Mouse (Mus musculus) layer of hippocampus, adult 8-10 months (tissue): ENCODE results near the gene Evx1. TPM values are rescaled to one million over a fixed set of nuclear protein-coding genes. Genes with fewer than 3 reads are reported as not detected.
"Not testable (repeated sequence)": the region's sequence is repeated elsewhere in the genome, so short reads cannot be mapped to it uniquely, and the experiment has no call there.

Source experiments
- DNase-seq, 2 experiments: peaks; one replicate each; pipeline ENCODE4 v3.0.0; 2022; ENCODE audit warnings: low spot score in 2 of 2
- total RNA-seq, 4 experiments: library from RNA; stranded (reverse); gene quantifications; 2 replicates each; pipeline ENCODE4 v1.2.4; 2022

Evx1 gene
- total RNA-seq, 4 experiments from 2014 or later, result not detected

DNA sequence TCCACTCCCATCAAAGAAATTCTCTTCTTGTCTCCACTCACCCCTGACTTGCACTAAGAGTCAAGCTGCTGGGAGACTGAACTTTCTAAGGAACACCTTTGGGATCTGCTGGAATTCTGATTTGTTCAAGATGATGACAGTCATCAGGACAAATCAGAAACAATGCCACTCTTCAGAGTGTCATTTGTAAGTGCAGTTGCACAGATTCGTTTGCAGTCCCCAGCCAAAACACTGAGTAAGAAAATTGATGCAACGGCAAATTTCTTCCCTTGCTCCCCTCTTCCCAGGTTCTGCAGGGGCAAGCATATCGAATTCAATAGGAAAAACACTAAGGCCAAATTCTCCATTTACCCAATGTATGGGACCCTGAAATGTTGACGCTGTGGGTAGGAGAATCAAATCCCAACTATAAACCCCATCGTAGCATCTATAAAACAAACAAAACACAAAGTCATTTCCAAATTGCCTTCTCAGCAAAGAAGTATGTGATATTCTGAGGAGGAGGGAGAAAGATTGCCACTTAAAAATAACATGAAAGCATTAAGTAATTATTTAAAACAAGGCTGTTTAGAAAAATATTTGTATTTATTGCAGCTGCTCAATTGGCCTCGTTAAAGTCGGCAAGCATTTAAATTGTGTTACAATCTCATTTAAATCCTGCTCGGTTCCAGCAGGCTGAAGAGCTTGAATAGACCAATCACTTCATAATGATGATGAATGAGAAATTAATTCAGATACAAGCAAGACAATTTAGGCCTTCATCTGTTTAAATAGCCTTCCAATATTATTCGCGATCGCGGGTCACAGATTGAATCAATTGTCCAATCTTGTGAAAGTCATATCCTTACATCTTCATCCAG is 7.9 kb downstream of the Evx1 start:
- DNase-seq, result no peak

GRCm38 (mm10) chr6:52321826-52322315 is 8.6 kb downstream of the Evx1 start:
- DNase-seq, result no peak

- no peak for DNase-seq
Measured at GRCm38 (mm10) chr6:52322721-52323215, 9.5 kb downstream of the Evx1 start.

DNA sequence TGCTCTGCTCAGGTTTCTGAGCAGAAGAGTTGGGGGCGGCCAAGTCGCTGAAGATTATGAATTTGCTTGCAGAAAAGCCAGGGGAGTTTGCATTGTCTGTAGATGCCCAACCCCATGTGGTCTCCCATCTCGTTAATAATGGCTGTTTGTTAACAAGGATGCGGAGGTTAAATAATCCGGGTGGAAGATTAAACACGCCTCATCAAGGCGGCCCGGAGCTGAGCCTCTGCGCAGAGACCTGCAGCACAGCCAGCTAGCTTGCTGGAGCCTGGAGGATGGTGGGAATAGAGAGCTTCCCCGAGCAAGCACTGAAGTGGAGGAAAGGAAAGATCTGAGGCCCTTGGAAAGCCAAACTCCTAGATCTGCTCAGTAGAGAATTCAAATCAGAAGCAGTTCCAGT is 10.0 kb downstream of the Evx1 start:
- DNase-seq, result no peak

- no peak for DNase-seq
Measured at GRCm38 (mm10) chr6:52324061-52324460, 10.8 kb downstream of the Evx1 start.

- not testable (repeated sequence) for DNase-seq
Measured at GRCm38 (mm10) chr6:52346816-52347215, 33.5 kb downstream of the Evx1 start.

DNA sequence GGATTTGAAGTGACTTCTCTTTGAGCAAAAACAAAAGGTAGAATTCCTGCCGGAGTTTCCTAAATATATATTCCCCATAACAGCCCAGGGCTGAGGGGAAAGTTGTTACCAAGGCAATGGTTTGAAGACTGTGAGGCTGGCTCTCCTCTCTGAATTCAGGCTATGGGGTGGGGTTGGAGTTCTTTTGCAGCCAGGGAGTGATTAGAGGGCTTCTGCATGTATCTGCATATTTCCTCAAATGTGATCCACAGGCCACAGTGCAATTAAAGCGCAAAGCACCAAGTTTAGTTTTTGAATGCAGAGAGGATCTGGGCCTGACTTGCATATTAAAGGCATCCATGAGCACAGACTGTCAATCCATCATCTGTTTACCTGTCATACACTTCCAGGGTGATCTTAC is 52.7 kb downstream of the Evx1 start:
- DNase-seq, result no peak

GRCm38 (mm10) chr6:52366533-52366932 is 53.2 kb downstream of the Evx1 start:
- peak in 1 of 2 experiments; percentile 4 for DNase-seq

DNA sequence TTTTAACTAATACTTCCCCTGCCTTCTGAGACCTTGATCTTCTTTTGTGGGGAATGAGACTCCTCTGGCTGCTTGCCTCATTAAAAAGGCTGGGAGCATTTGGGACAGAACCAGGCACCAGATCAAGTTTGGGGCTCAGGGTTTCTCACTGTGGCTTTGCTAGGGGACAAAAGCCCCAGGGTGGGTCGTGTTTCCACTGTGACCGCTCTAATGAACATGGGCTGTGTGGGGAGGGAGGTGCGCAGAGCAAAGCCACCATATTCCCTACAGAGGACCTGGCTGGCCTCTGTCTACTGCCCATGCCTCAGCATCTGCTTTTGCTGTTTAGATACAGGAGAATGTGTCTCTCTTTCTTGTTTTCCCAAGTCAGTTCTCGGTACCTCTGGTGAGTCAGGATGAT is 53.8 kb downstream of the Evx1 start:
- DNase-seq, result no peak

Other genes starting within 250 kb of the Evx1 start
- gene Hoxa1, start 155.2 kb upstream of the Evx1 start, total RNA-seq, result not detected
- gene Hoxa2, start 148.7 kb upstream of the Evx1 start, total RNA-seq, result not detected
- not detected for gene 5730596B20Rik, start 136.0 kb upstream of the Evx1 start, total RNA-seq
- not detected for gene Hoxa4, start 121.7 kb upstream of the Evx1 start, total RNA-seq
- gene Hoxa5, start 108.9 kb upstream of the Evx1 start, total RNA-seq, result not detected
- gene Hoxa6, start 104.8 kb upstream of the Evx1 start, total RNA-seq, result not detected
- gene Hoxa3, start 100.2 kb upstream of the Evx1 start, total RNA-seq, result not detected
- not detected for gene Gm28308, start 100.2 kb upstream of the Evx1 start, total RNA-seq
- gene Hoxa7, start 91.6 kb upstream of the Evx1 start, total RNA-seq, result not detected
- gene Hoxa9, start 82.4 kb upstream of the Evx1 start, total RNA-seq, result not detected
- gene Hoxa10, start 72.6 kb upstream of the Evx1 start, total RNA-seq, result not detected
- not detected for gene Hoxa11, start 67.7 kb upstream of the Evx1 start, total RNA-seq
- gene Hoxa13, start 52.6 kb upstream of the Evx1 start, total RNA-seq, result not detected